Mouse (Mus musculus) T-helper 17 cell (primary cell): ENCODE results near the gene Wwox.

Experiments
- in situ Hi-C, 2 experiments: fragments of 300-600 bp; cut with MboI, MseI; formaldehyde crosslinking; loops; 1 replicate in 1 of 2; 2 replicates in 1 of 2; pipeline ENCODE4 v1.15.1; 2025; ENCODE audit warnings: high pct_unique_total_duplicates in 2 of 2

Gene Wwox

DNA sequence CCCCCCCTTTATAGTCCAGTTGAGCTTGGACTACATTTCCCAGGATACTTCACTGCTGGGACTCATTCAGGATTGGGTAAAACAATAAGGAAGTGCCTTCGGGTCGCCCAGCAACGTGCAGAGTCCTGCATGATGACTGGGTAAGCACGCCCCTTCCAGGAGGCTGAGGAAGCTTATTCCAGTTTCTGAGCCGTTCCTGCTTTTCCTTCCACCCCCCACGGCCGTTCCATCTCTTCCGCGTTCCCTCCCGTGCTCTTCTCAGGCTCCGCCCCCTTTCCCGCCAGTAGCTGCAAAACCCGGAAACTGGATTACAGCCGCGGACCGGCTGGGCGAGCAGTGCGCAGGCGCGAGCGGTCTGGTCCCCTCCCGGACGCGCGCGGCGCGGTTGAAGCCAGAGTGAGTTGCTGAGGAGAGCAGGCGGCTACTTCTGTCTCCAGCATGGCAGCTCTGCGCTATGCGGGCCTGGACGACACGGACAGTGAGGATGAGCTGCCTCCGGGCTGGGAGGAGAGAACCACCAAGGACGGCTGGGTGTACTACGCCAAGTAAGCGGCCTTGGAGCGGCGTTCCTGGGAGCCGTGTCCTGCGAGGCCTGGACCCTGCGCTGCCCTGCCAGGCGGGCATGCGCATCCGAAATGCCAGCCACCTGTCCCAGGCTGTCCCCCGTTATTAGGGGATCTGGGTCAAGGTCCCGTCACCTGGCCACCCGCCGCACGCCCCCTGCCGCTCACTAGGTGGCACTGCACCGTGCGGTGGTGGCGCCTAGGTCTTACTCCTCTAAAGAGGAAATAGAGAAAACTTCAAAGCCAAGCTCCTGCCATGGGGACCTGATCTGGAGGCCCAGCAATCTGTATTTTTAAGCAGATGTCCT lies at the start of gene Wwox:
TSS of gene Wwox (plus strand) at position 322 of the 871 bp plus-strand sequence.
- in situ Hi-C loops: loop anchor here (5.0 to 10.0 kb wide), 3 partner anchors 362 to 805 kb away; partner anchors contain the start of gene Mon1b (in 1 of the 2)

DNA sequence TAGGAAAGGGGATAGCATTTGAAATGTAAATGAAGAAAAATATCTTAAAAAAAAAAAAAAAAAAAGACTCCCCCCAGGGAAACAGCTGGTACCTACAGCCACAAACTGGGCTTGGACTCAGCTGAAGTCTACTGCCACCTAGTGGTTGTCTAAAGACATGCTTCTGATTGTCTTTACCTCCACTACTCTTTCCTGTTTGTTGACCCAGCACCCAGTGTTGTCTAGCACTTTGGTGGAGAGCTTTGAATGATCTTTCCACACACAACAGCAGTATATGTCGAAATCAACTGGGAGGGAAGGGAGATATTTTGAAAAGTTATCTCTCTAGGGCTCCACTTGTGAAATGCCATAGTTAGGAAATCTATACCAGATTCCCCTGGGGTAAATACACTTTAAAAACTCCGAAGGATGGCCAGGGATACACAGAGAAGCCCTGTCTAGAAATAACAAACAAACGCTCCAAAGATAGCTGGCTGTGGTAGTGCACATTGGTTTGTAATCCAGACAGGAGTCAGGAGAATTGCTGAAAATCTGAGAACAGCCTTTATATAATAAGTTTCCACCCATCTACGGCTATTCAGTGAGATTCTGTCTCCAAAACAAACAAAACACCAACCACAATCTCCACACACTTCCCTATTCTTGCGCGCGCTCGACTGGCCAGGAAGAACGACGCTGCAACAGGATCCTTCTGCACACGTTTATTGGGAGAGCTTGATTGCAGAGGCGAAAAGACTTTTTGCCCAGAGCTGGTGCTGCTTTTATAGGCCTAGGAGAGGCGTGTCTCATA lies 48.8 kb upstream of the Wwox start:
- in situ Hi-C loops: no loop called here

DNA sequence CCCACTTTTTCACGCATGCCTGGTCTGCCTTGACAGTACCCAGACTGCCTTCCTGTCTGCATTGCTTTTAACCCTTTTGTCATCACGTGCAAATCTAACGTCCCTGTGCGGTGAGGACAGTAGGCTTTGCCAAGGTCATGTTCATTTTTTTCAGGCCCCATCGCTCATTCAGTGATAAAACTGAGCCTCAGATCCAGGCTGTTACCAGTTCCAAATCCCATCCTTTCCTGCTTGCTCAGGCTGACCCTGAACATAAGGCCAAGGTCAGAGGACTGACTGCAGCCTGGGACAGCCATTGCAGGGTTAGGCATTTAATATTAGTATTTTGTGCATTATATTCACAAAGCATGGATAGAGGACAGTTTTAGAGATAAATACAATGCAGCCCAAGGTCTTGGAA lies 41.1 kb upstream of the Wwox start:
- in situ Hi-C loops: no loop called here

DNA sequence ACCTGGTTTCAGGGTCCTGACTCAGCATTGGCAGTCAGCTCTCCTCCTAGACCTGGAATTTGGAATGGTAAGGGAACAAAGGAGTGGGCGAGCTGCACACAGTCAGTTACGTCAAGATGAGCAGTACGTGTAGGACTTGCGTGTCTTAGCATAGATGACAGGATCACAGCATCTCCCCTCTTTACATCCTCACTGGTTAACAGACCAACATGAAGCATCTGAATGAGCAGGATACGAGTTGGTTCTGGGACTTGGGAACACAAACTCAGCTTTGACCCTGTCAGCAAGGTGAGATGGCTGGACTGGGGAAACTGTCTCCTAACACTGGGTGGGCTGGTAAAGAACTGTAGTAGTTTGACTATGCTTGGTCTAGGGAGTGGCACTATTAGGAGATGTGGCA lies 40.2 kb upstream of the Wwox start:
- in situ Hi-C loops: no loop called here

DNA sequence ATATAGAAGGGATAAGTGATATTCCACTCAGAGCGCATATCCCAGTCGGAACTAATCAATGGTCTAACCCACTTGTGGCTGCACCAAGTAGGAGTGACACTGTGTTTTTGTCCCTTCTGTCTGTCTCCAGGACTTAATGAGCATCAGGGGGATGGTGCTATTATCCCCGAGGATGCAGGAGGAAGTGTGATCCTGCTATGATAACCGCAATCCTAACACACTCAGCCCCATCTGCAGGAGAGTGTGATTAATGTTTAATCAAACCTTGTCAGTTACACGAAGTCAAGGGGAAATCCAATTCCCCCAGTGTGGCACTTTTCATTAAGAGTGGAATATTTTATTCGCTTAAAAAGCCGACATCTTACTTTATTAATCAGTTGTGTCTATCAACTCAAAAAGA lies 37.8 kb upstream of the Wwox start:
- in situ Hi-C loops: no loop called here

DNA sequence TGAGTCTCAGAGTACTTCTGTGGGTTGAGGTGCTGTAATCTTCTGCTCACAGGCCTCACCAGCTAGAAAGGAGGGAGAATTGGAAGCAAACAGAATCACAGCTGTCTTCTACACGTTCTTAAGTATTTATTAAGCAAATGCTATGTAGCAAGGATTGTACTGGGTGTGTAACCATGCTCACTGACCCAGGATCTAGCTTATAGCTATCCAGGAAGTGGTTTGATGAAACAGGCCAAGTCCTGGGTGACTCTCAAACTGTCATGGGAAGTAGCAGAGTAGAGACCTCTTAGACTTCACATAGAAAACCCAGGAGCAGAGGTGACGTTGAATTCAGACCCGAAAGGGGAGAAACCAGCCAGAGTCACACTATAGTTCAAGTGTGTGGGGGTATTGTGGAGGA lies 28.0 kb upstream of the Wwox start:
- in situ Hi-C loops: no loop called here

DNA sequence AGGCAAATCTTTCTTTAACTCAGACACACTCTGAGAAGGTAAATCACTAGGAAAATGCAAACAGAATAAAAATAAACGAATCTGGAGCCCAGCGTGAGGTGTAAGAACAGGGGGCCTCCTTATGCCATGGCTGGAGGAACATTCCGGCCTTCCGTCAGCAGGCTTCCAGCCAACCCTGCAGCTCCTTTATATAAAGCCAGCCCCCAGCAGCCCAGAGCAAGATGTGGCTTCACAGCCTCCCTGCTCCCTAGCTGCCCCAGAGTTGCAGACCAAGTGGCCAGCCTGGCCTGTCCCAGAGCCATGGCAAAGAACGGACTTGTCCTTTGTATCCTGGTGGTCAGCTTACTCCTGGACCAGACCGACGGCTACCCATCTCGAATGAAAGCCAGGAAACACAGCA lies 21.7 kb upstream of the Wwox start, which contains the start of gene Clec3a:
TSS of gene Clec3a (plus strand) at position 301 of the 400 bp plus-strand sequence.
- in situ Hi-C loops: no loop called here

DNA sequence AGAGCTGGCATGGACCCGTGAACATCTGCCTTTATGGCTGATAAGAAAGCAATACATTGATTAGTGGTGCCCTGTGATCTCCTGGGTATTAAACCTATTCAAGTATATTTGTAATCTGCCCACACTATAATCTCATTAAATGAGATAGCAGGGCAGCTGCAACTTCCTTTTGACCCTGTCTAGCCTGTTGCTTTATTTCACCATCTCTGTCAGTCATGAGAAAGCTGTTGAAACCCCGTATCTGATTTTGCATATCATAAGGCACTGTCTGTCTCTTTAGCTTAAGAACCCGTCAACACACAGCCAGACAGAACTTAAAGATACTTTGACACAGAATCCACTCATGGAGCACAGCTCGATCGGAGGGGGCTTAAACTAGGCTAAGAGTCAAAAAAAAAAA lies 21.0 kb upstream of the Wwox start:
- in situ Hi-C loops: no loop called here

DNA sequence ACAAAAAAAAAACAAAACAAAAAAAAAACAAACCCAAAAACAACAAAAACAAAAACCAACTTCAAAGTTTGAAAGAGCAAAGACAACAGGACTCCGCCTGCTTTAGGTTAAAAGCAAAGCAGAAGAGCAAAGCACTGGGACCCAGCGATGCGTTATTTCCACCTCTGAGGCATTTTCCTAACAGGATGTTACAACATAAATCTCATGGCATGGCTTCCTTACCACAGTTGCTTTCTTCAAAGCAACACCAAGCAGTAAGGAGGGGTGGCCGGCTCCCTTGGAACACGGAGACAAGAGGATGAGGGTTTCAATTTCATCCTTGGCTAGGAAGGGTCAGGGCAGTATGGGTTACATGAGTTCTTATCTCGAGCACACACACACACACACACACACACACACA lies 20.6 kb upstream of the Wwox start:
- in situ Hi-C loops: no loop called here

DNA sequence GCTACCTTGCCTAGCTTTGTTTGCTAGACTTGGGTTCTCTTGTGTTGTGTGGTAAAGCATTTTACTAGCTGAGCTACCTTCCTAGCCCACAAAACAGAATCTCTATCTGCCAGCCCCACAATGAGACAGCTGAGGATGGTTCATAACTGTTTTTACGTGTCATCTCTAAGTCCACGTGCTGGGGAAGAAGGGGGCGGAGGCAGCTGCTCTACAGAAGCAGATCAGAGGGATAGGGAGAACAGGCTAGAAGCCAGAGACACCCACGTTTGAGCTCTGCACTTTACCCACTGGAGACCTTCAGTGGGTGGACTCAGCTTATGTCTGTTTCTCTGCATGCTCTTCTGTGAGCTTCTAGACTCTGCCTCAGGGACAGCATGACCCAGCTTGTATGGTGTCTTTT lies 17.9 kb upstream of the Wwox start:
- in situ Hi-C loops: no loop called here

DNA sequence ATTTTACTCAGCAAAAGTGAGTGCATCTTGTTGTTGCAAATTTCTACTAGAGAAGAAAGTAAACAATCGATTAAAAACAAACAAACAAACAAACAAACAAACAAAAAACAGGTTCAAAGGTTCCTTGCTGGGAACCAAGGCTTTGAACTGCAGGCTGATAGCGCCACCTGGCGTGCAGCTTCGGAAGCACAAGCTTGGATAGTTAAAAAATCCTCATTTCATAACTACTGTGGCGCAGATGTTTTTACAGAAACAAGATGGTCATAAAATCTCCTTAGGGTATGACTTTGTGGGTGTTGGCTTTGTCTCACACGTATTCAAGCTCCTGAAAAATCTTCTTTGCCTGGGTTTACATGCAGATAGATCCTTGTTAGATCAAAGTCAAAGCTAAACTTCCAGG lies 1.2 kb upstream of the Wwox start:
- in situ Hi-C loops: loop anchor here (5.0 to 10.0 kb wide), 3 partner anchors 361 to 803 kb away; partner anchors contain the start of gene Mon1b (in 1 of the 2)

DNA sequence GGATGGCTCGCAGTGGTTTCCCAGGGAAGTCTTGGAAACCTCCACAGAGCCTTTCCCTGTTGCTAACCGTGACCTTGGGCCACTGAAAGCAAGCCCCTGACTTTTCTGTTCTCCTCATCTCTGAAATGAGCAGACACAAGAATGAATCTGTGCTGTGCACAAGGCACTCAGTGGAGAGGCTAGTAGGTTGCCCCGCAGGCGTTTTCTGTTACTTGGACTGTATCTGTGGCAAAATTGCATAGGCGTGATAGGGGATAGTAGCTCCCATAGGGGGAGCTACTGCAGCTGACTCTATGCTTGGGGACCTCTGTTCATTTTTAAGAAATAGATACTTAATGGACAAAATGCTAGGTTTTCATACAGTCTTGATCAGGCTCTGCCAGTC lies 742 bp downstream of the Wwox start:
- in situ Hi-C loops: no loop called here

DNA sequence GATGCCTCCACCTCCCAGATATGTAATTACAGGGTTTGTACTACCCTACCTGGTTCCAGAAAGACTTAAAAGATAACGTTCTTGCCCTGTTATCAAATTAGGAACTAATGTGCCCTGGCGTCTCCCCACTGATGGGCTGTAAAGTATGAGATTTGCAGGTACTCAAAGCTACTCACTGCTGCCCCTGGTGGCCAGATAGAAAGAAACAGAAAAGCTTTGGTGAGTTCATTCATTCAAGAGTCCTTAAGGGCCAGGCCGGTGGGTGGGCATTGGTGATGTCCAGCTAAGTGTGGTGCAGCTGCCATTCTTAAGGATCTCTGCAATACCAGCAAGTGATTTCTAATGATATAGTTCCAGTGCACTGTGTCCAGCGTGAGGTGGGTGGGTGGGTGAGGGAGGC lies 2.2 kb downstream of the Wwox start:
- in situ Hi-C loops: no loop called here

DNA sequence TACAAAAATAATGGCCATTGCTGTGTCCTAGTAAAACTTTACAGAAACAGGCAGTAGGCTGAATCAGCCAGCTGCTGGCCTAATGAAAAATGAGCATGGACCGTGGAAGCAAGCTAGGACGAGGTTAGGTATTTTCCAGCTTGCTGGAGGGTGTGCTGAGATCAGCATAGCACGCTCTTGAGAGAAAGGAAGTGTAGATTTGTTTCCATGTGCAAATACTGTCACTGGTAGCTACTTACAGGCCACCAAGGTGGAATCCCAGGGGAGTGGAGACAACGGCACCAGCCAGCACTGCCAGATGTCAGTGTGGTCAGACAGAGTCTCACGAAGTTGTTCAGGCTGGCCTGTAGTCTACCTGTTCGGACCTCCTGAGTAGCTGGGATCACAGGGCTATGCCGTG lies 7.4 kb downstream of the Wwox start:
- in situ Hi-C loops: no loop called here

DNA sequence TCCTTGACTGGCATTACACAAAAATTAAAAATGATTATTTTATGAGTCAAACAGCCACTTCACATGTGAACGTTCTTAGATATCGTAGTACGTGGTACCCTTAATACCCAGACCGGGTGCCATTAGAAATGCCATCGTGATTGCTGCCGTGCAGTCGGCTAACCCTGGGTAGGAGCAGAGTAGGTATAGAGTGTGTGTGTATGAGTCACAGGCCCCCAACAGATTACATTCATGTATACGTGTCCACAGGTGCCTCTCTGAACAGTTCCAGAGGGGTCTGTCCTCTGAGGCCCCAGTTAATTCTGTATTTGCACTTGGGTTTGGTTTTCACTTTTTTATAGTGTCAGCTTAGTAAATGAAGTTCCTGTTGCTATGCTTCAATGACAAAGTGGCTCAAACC lies 12.8 kb downstream of the Wwox start:
- in situ Hi-C loops: loop anchor here in 1 of 2 experiments (10.0 kb wide), 1 partner anchor 1983 kb away; no protein-coding TSS in a partner anchor

DNA sequence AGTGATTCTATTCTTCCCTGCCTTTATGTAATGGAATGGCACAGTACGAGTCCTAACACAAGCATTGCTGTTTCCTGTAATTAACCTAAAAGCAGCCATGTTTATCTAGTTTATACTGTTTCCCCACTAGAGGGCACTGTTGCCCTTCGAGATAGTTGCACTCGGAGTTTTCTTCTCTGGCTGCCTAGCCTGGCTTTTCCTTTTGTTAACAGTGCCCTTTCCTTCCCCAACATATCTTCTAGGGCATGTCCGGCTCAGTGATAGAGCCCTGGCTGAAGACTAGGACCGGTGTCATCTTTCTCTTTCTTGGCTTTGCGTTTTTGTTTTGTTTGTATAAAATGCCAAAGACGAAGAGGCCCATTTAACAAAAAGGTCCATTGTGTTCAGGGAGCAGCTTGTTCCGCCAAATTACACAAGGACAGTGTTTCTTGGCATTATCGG lies 13.3 kb downstream of the Wwox start:
- in situ Hi-C loops: loop anchor here in 1 of 2 experiments (10.0 kb wide), 1 partner anchor 1982 kb away; no protein-coding TSS in a partner anchor

DNA sequence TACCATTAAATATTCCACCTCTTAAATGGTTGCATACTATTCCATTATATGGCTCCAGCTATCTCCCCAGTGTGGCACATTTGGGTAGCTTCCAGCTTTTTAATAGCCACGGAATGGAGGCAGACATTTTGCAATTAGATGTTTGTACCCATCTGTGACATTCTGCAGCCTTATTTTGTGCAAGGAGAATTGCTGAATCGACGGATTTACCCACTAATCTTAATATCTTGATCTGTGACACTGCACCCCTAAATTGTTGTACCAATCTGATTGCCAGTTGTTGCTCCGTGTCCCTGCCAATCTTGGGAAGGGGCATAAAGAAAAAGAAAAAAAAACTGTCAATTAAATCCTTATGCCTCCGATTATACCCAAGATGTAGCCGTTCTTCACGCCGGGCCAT lies 15.8 kb downstream of the Wwox start:
- in situ Hi-C loops: loop anchor here (5.0 to 10.0 kb wide), 2 partner anchors 1979 to 1987 kb away; no protein-coding TSS in a partner anchor

DNA sequence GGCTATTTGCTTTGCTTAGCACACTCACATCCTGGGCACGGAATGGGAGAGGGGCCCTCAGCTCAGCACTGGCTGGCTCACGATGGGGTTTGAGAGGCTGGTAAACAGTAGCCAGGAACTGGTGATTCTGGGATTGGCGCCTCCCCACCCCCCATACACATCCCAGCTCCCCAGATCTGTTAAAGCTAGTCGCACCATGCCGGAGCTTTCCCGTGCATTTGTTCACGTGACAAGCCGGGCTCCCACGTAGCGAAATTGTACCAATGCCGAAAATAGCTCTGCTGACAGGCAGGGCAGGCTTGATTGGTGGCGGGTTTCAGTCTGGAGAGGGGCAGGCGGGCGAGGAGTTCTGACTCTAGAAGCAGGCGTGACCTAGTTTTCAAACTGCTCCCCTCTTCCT lies 16.5 kb downstream of the Wwox start:
- in situ Hi-C loops: loop anchor here (5.0 to 10.0 kb wide), 2 partner anchors 1979 to 1986 kb away; no protein-coding TSS in a partner anchor

DNA sequence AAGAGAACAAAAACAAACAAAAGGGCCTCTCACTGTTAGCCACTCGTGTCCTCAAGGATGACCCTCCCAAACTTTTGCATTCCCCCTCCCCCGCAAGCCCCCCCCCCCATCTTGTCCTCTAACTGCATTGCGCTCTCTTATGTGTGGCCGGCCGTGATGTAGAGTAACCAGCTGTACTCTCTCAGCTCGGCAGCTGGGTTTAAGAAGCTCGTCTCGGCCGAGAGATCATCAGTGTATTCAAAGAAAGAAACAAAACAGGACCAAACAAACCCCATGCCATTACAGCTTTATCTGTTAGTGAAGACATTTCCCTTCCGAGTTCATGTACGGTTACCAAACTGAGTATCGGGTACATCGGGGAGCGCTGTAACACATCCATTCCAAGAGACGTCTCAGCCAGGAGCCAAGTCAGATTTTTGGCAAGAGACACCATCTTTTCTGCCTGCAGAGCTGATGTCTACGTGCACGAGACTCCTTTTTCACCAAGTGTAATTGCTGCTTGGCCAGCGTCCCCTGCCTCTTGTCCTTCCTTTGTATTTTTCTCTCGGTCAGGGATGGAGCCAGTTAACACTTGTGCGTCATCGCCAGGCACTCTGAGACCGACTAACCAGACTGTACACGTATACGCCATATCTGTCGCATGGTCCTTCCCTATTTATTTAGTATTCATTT lies 18.8 kb downstream of the Wwox start:
- in situ Hi-C loops: loop anchor here (5.0 to 10.0 kb wide), 2 partner anchors 1977 to 1984 kb away; no protein-coding TSS in a partner anchor

DNA sequence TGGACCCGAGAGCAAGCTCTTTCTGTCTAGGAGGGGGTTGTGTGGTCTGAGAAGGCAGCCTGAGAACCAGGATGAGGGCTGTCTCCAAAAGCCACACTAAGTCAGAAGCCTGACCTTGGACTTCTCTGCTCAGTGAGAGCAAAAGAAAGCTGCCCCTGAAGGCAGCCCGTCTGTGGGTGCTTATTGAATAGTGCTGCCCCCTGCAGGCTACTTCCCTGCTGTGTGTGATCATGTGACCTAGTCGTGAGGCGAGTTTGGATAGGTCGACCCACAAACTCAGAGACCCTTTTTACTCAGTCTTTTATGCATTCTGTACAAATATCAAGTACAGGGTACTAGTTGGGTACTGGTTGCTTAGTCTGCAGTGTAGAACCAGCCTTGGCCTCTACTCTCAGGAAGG lies 21.1 kb downstream of the Wwox start:
- in situ Hi-C loops: no loop called here

DNA sequence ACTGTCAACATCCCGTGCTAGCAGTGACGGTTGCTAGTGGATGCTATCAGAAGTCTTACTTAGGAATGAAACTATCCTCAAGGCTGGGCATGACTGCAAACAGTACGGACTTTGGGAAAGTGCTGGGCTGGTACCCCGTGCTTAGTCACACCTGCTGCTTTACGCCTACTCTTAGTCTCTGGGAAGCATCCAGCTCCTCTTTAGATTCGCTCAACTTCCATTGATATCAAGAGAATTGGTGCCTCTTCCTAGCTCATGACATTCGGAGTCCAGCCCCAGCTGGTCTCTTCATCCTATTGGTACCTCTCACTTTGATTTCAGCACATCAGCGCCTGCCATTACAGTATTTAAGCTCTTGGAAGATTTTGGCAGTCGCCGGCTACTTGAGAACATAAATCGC lies 23.1 kb downstream of the Wwox start:
- in situ Hi-C loops: no loop called here

DNA sequence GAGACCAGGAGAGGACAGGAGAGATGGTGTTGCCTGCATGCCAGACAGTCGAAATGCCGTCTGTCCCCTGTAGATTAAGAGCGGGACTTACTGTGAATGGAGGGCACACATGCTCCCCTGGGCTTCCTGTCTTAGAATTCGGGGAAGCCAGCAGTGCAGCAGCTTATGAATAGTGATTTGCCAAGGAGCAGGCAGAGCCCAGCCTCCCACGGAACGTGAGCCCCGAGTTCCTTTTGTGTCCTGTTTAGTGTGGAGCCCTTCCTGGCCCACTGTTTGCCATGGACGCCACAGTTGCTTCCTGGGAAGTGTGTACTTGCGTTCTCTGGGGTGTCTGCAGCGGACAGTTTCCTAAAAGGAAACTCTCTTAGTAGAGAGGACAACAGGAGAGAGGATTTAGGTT lies 23.9 kb downstream of the Wwox start:
- in situ Hi-C loops: no loop called here
